Mouse (Mus musculus): ENCODE measurements around the gene Hlx. TPM values are rescaled to one million over a fixed set of nuclear protein-coding genes. Genes with fewer than 3 reads are reported as not detected.

The Hlx gene
- total and polyA plus RNA-seq, 3 experiments = 2.4 to 9.6 TPM; not detected in 1

DNA sequence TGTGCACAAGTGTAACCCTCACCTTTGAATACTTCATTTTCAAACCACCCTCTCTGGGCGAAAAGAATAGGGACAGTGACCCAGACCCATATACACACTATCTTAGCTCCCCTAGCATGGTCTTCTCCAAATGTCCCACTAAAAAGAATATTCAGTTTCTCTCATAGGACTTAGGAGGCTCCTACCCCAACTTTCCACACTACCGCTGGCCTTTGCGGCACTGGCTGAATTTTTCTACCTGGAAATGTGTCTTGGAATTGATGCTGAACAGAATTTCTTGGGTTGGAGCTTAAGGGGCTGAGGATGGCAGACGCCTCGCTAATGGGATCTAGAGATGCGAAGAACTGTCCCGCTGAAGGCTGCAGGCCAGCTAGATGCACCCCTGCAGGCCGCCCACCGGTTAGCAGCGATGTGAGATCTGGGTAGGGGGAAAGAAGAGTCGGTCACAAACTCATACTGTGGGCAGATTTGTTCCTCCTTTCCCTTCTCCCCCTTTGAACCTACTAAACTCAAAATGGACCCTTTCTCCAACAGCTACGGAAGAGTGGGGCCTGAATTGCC, 1.9 kb downstream of the Hlx start:
- no peak overlapping the region for H3K4me3 ChIP-seq (ENCODE audit: control insufficient read depth in 1 of 2, insufficient read depth in 1 of 2, low read depth in 2 of 2, low read length in 2 of 2)
- H3K9ac ChIP-seq (ENCODE audit: control insufficient read depth, low read depth, low read length, poor library complexity, severe bottlenecking) = no peak overlapping the region
- H3K27me3 ChIP-seq (ENCODE audit: control insufficient read depth in 1 of 2, insufficient read depth in 2 of 2, low read length in 2 of 2) = no peaks in the 10 kb centered on the region
- DNase-seq (ENCODE audit: low read depth, low spot score) = no peak
- no peak overlapping the region for H3K27ac ChIP-seq (ENCODE audit: control insufficient read depth, low read depth, low read length)
- no peak for TF ChIP-seq CHD1 (IDR thresholded peaks at IDR 0.05; ENCODE audit: low read depth, low read length)
- no peak for TF ChIP-seq USF2 (IDR thresholded peaks at IDR 0.05; ENCODE audit: borderline replicate concordance in 1 of 2, insufficient read depth in 1 of 2, low read depth in 1 of 2, low read length in 2 of 2)
- TF ChIP-seq TAL1 (IDR thresholded peaks at IDR 0.05; ENCODE audit: low read length) = no peak
- no peak for TF ChIP-seq MAZ (IDR thresholded peaks at IDR 0.05; ENCODE audit: low read depth, low read length)
- no peak for TF ChIP-seq ETS1 (IDR thresholded peaks at IDR 0.05; ENCODE audit: low read depth, low read length)
- no peak for TF ChIP-seq POLR2AphosphoS2 (IDR thresholded peaks at IDR 0.05; ENCODE audit: low read length)
- TF ChIP-seq MAFK (IDR thresholded peaks at IDR 0.05; ENCODE audit: borderline replicate concordance, low read depth, low read length) = no peak
- TF ChIP-seq NRF1 (IDR thresholded peaks at IDR 0.05; ENCODE audit: insufficient read depth, low read depth, low read length, poor library complexity, severe bottlenecking) = no peak
- H3K9me3 ChIP-seq (replicated peaks; ENCODE audit: insufficient read depth, low read length) = no peaks in the 10 kb centered on the region
- peaks cover 2 to 3% of the 10 kb centered on the region in 2 experiments; a peak in 1 of 4 replicates for H3K4me1 ChIP-seq (ENCODE audit: control insufficient read depth in 1 of 2, insufficient read depth in 2 of 2, low read length in 2 of 2)
- peaks cover 0 to 5% of the 10 kb centered on the region in 2 experiments; a peak in 1 of 4 replicates for H3K36me3 ChIP-seq (ENCODE audit: control insufficient read depth in 1 of 2, insufficient read depth in 2 of 2, low read length in 2 of 2)
- peaks cover 6% of the 10 kb centered on the region for H3K79me2 ChIP-seq (ENCODE audit: control insufficient read depth, insufficient read depth, low read length, poor library complexity)

DNA sequence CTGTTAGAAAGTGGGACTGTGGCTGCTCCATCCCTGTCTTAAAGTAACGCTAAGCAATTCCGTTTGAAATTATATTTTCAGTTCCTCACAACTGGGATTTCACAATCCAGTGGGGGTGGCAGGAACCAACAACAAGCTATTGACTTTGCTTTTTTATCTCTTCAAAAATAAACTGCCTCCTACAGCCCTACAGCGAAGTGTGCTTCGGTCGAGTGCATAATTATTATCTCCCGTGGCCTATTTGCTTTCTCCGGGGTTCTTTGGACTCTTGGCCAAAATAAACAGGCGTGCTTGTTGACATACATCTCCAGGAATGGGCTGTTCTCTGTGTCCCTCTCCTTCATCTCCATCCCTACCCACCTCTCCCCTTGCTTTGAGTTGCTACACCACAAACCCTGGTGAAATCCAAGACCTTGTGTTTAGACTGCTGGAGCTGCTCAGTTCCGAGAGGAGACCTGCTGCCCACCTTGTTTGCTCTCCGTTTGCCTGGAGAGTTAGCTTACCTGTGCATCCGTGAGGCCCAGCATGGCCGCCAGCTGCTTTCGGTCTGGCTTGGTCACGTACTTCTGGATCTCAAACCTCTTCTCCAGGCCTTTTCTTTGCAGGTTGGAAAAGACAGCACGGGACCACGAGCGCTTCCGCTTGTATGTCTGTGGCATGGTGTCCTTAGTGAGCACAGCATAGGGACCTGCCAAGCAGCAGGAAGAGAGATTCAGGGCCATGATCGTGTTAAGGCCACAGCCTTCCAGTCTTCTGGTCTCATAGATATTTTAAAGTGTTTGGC, 2.9 kb downstream of the Hlx start:
- Histone ChIP-seq H3K4me1 (ENCODE audit: control insufficient read depth in 1 of 2, insufficient read depth in 2 of 2, low read length in 2 of 2) (0 out of 4 replicates have a peak, but pooled peaks cover 0 to 3% of the 10 kb centered on the region in 2 experiments), H3K9me3 (replicated peaks; ENCODE audit: insufficient read depth, low read length) (no peaks in the 10 kb centered on the region), H3K36me3 (ENCODE audit: control insufficient read depth in 1 of 2, insufficient read depth in 2 of 2, low read length in 2 of 2) (peaks cover 0 to 2% of the 10 kb centered on the region in 2 experiments; a peak in 1 of 4 replicates), H3K27ac (ENCODE audit: control insufficient read depth, low read depth, low read length) (no peak overlapping the region), H3K27me3 (ENCODE audit: control insufficient read depth in 1 of 2, insufficient read depth in 2 of 2, low read length in 2 of 2) (no peaks in the 10 kb centered on the region), H3K9ac (ENCODE audit: control insufficient read depth, low read depth, low read length, poor library complexity, severe bottlenecking) (no peak overlapping the region), H3K4me3 (ENCODE audit: control insufficient read depth in 1 of 2, insufficient read depth in 1 of 2, low read depth in 2 of 2, low read length in 2 of 2) (no peak overlapping the region), H3K79me2 (ENCODE audit: control insufficient read depth, insufficient read depth, low read length, poor library complexity) (peaks cover 6% of the 10 kb centered on the region)
- no peak for DNase-seq (ENCODE audit: low read depth, low spot score)
- TF ChIP-seq MAX (IDR thresholded peaks at IDR 0.05; ENCODE audit: low read length) (no peak), MXI1 (IDR thresholded peaks at IDR 0.05; ENCODE audit: low read depth, low read length) (no peak), TAL1 (IDR thresholded peaks at IDR 0.05; ENCODE audit: low read length) (no peak), E2F4 (IDR thresholded peaks at IDR 0.05; ENCODE audit: borderline replicate concordance, low read depth, low read length) (no peak), TCF12 (IDR thresholded peaks at IDR 0.05; ENCODE audit: low read depth, low read length) (no peak), CHD2 (IDR thresholded peaks at IDR 0.05; ENCODE audit: low read length) (no peak), CTCF (IDR thresholded peaks at IDR 0.05 in 2 of 3, conservative IDR thresholded peaks at IDR 0.05 in 1 of 3; ENCODE audit: control insufficient read depth in 1 of 3, insufficient read depth in 1 of 3, low read depth in 2 of 3, low read length in 3 of 3, poor library complexity in 1 of 3, severe bottlenecking in 1 of 3) (no peak), POLR2AphosphoS5 (IDR thresholded peaks at IDR 0.05; ENCODE audit: borderline replicate concordance, low read depth, low read length) (no peak), ELF1 (IDR thresholded peaks at IDR 0.05; ENCODE audit: low read depth, low read length) (no peak), GATA1 (IDR thresholded peaks at IDR 0.05; ENCODE audit: low read depth, low read length) (no peak), RAD21 (IDR thresholded peaks at IDR 0.05; ENCODE audit: low read depth, low read length) (no peak), BHLHE40 (IDR thresholded peaks at IDR 0.05; ENCODE audit: borderline replicate concordance, low read depth, low read length) (no peak), ZMIZ1 (IDR thresholded peaks at IDR 0.05; ENCODE audit: low read depth, low read length) (no peak), RCOR1 (IDR thresholded peaks at IDR 0.05; ENCODE audit: low read depth, low read length) (no peak), JUND (IDR thresholded peaks at IDR 0.05; ENCODE audit: low read depth, low read length) (no peak), CHD1 (IDR thresholded peaks at IDR 0.05; ENCODE audit: low read depth, low read length) (no peak)

All from MEL (cell line).